Mouse (Mus musculus): ENCODE data around the gene Spint2. TPM values are rescaled to one million over a fixed set of nuclear protein-coding genes. Genes with fewer than 3 reads are reported as not detected.
"Not testable (repeated sequence)": the region's sequence is repeated elsewhere in the genome, so short reads cannot be mapped to it uniquely, and the experiment has no call there.

The Spint2 gene
- polyA plus RNA-seq, 1 experiment, result 3.9 TPM

DNA sequence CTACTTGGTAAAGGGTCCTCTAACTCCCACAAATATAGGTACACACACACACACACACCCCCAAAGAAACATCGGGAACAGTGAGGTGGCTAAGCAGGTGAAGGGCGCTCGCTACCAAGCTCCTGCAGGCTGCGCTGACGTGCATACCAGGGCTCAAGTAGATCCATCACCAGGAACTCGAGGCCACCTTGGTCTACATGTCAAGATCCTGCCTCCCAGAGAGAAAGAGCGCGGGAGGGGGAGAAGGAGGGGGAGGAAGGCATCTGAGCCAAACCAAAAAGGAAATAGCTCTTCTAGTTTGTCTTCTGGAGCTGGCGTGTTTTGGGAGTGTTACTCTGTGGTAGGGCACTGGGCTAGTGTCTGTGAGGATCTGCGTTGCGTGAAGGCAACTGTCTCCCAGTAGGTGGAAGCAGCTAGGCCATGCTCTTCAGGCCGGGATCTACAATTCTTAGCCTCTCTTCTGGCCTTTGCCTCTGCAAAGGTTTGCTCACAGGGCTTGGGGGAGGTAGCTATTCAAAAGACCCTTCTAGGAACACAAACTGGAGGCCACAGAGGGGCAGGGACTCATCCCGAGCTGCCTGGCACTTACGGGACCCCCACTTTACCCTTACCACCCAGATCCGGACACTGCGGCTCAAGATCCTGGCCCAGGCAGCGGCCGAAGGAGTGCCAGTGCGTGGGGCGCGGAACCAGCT, 34.9 kb downstream of the Spint2 start:
- H3K27ac ChIP-seq (replicated peaks; ENCODE audit: low read depth, low read length), result no peak overlapping the region
- no peaks in the 10 kb centered on the region for H3K4me1 ChIP-seq (ENCODE audit: control insufficient read depth, insufficient read depth, insufficient read length, low read length)
- H3K4me3 ChIP-seq (ENCODE audit: insufficient read depth, low read depth, low read length), result no peak overlapping the region

DNA sequence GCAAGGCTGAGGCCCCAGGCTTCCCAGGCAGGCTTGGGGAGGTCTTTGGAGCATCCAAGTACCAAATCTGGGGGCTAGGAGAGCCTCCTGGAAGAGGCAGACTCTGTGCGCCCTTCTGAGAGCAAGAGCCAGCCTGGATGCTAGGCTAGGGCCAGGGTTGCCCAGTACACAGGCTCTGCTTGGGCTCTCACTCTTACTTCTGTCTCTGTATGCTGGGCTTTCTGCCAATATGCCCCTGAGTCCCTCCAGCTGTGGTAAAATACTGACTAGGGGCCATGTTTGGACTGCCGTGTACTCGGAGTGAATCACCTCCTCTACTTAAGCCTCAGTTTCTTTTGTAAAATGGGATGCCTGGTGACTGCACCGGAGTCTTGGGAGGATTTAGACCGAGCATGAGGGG, 35.7 kb downstream of the Spint2 start:
- Histone ChIP-seq H3K4me3 (ENCODE audit: insufficient read depth, low read depth, low read length) (no peak overlapping the region), H3K4me1 (ENCODE audit: control insufficient read depth, insufficient read depth, insufficient read length, low read length) (no peaks in the 10 kb centered on the region), H3K27ac (replicated peaks; ENCODE audit: low read depth, low read length) (no peak overlapping the region)

DNA sequence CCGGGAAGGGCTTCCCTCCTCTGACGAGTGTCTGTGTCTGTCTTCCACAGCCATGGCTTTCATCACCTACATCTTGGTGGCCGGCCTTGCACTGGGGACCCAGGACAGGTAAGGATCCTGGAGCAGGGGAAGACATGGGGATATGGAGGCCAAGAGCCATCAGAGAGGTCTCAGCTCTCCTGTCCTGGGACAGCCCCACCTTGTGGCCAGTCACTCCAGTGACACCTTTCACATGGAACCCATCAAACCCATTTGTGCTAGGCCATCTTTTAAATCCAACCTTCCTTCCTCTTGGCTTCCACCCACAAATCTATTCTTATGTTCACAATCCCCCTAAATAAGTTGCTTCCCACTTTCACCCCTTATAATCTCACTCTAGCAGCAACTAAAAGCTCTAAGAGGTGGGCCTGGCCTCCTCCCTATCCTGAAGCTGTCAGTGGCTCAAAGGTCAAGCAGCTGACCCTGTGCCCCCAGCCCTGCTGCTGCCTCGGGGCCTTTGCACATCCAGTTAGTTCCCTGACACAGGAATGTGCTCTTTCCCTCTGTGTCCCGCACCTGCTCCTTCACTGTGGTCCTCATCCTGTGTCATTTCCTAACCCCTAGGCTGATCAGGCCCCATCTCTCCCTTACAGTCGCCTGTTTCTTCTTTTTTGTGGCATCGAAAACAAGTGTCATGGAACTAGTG, 36.8 kb downstream of the Spint2 start:
- Histone ChIP-seq H3K27ac (replicated peaks; ENCODE audit: low read depth, low read length) (no peak overlapping the region), H3K4me3 (ENCODE audit: insufficient read depth, low read depth, low read length) (no peak overlapping the region), H3K4me1 (ENCODE audit: control insufficient read depth, insufficient read depth, insufficient read length, low read length) (no peaks in the 10 kb centered on the region)

DNA sequence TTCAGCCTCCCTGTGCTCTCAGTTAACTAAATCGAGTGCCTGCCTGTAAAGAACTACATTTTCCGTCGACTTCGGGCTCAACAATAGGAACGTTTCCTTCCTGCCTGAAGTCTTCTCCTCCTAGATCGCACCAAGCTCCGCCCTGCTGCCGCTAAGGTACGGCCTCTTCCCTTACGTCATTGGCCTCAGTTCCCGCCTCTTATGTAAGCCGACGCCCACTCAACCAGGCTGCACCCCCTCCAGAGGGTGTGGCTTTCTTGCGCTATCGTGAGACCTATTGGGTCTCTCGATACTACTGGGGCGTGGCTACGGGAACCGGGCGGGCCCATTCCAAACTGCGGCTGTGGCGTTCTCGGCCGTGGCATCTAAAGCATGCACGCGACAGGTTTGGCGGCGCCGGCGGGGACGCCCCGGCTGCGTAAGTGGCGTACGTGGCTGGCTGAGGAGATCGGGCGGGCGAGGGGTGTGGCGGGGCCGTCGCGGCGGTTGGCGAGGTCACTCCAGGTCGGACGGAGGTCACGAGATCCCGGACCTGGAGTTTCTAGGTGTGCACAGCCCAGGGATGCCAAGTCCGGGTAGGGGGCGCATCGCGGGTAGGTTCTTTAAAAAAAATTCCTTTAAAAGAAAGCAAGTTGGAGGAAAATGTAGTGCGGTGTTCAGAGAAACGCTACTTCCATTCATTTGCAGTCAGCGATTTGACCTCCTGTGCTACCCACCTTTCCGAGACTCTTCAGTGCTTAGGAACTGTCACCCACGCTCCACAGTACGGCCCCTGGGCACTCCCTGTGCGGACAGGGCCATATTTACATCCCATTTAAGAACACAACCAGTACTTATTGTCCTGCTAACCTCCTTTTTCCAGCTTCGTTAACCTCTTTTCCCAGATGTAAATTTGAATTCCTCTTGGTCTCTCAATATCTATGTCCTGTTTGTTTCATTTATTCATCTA, 43.4 kb downstream of the Spint2 start, which contains the start of gene Yif1b:
Gene Yif1b (plus strand): TSS at position 311 of the 949 bp plus-strand sequence.
- Histone ChIP-seq H3K4me1 (ENCODE audit: control insufficient read depth, insufficient read depth, insufficient read length, low read length) (peaks cover 5% of the 10 kb centered on the region; the same call in 1 of the 2 replicates), H3K27ac (replicated peaks; ENCODE audit: low read depth, low read length) (peak within 1 kb of the TSS; percentile 79), H3K4me3 (ENCODE audit: insufficient read depth, low read depth, low read length) (peak within 1 kb of the TSS; percentile 65)

DNA sequence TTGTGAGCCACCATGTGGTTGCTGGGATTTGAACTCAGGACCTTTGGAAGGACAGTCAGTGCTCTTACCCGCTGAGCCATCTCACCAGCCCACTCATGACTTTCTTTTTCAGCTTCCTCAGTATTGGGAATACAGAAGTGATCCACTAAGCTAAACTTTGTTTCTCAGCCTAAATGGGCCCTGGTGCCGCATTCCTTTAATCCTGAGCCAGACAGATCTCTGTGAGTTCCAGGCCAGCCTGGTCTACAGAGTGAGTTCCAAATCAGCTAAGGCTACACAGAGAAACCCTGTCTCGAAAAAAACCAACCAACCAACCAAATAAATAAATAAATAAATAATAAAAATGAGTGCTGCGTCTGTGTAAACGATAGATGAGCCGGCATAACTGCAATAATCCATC, 44.1 kb downstream of the Spint2 start:
- H3K4me3 ChIP-seq (ENCODE audit: insufficient read depth, low read depth, low read length), result peak overlapping the region; percentile 39
- H3K27ac ChIP-seq (replicated peaks; ENCODE audit: low read depth, low read length), result peak overlapping the region; percentile 79
- not testable (repeated sequence) for H3K4me1 ChIP-seq (ENCODE audit: control insufficient read depth, insufficient read depth, insufficient read length, low read length)

DNA sequence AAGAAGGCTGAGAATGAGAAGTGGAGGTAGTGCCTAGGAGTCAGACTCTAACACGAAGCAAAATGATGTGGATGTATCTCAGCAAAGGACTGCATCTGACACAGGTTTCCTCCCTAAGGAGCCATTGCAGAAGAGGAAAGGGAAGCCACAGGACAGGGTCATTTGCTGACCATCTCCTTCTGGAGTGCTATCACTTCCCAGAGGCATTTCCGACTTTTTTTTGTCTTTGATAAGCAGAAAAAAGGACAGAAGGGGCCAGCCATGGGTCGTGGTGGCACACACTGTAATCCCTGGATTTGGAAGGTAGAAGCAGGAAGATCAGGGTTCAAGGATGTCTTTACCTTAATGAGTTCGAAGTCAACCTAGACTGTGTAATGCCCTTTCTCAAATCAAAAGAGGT, 45.1 kb downstream of the Spint2 start:
- H3K4me3 ChIP-seq (ENCODE audit: insufficient read depth, low read depth, low read length), result no peak overlapping the region
- peaks cover 5% of the 10 kb centered on the region; the same call in 1 of the 2 replicates for H3K4me1 ChIP-seq (ENCODE audit: control insufficient read depth, insufficient read depth, insufficient read length, low read length)
- 0 out of 2 replicates have a peak overlapping the region, but pooled peaks have one; percentile 11 for H3K27ac ChIP-seq (replicated peaks; ENCODE audit: low read depth, low read length)

DNA sequence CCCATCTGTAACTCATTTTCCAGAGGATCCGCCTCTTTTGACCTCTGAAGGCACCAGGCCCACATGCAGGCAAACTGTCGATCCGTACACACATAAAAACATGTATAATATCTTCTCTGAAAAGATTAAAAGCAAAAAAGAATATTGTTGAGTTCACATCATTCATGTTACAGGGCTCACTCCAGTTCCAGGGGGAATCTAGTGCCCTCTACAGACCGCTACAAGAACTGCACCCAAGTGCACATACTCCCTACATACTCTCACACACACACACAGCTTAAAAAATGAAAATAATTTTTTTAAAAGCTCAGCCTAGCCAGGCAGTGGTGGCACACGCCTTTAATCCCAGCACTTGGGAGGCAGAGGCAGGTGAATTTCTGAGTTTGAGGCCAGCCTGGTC, 47.1 kb downstream of the Spint2 start:
- Histone ChIP-seq H3K4me3 (ENCODE audit: insufficient read depth, low read depth, low read length) (no peak overlapping the region), H3K4me1 (ENCODE audit: control insufficient read depth, insufficient read depth, insufficient read length, low read length) (peaks cover 5% of the 10 kb centered on the region; the same call in 1 of the 2 replicates), H3K27ac (replicated peaks; ENCODE audit: low read depth, low read length) (no peak overlapping the region)

DNA sequence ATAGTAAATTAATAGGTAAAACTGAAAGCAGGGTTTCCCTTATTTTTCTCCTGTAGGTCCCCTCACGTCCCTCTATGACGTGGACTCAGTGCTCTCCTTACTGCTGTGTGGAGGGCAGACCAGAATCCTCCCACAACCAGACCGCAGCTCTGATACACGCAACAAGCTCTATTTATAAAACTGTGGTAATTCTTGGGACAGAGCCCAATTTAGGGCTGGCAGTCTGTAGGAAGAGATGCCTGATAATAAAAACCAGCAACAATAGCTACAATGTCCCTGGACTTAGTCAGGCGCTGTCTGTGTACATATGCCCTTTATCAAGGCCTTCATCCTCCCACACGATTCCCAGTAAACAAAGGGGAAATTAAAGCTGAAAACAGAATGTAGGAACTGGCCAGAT, 48.0 kb downstream of the Spint2 start:
- Histone ChIP-seq H3K4me3 (ENCODE audit: insufficient read depth, low read depth, low read length) (no peak overlapping the region), H3K4me1 (ENCODE audit: control insufficient read depth, insufficient read depth, insufficient read length, low read length) (0 out of 2 replicates have a peak, but pooled peaks cover under 1% of the 10 kb centered on the region), H3K27ac (replicated peaks; ENCODE audit: low read depth, low read length) (no peak overlapping the region)

DNA sequence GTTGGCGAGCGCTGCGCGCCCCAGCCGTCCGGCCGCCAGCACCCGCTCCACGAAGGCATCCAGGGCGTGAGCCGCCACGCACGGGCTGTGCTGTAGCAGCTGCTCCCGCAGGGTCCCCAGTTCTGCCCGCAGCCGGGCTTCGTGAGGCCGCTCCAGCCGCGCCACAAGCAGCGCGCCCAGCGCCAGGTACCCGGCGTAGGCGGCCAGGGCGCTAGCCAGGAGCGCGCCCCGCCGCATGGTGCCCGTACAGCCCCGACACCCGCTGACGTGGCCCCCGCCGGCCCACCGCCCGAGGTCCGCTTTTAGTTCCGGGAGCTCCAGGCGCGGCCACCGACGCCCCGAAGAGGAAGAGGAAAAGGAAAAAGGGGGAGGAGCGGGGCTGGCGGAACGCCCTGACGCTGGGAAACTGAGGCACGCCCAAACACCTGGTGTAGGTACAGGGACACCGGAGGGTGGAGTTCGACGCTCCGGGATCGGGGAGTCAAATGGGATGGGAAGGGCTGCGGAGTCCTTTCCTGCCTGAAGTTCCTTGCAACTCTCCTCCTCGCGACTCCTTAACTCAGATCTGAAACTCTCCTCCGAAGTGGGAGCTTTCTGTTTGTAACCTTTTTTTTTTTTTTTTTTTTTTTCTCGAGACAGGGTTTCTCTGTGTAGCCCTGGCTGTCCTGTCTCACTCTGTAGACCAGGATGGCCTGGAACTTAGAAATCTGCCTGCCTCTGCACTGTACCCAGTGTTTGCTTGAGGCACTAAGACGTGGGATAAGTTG, 49.3 kb downstream of the Spint2 start, which contains the start of gene Kcnk6:
Gene Kcnk6 (minus strand): TSS at position 269 of the 767 bp plus-strand sequence.
- peak within 1 kb of the TSS; percentile 74 for H3K27ac ChIP-seq (replicated peaks; ENCODE audit: low read depth, low read length)
- peak within 1 kb of the TSS; percentile 76 for H3K4me3 ChIP-seq (ENCODE audit: insufficient read depth, low read depth, low read length)
- H3K4me1 ChIP-seq (ENCODE audit: control insufficient read depth, insufficient read depth, insufficient read length, low read length), result no peaks in the 10 kb centered on the region

DNA sequence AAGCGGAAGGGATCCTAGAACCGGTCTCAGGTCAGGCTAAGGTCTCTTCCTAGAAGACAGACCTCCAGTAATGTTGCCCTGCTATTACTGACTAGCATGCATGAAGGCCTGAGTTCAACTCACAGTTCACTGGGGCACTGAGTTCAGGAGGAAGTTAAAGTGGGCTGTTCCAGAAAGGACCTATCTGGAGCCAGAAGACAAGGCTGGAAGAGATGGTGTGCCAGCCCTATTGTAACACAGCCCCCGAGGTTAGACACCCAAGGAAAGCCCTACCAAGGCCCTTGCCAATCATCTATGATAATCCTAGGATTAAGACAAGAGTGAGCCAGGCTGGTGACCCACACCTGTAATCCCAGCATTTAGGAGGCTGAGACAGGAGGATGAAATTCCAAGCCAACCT, 50.2 kb downstream of the Spint2 start:
- peak overlapping the region; percentile 74 for H3K27ac ChIP-seq (replicated peaks; ENCODE audit: low read depth, low read length)
- no peaks in the 10 kb centered on the region for H3K4me1 ChIP-seq (ENCODE audit: control insufficient read depth, insufficient read depth, insufficient read length, low read length)
- peak overlapping the region; percentile 76 for H3K4me3 ChIP-seq (ENCODE audit: insufficient read depth, low read depth, low read length)

DNA sequence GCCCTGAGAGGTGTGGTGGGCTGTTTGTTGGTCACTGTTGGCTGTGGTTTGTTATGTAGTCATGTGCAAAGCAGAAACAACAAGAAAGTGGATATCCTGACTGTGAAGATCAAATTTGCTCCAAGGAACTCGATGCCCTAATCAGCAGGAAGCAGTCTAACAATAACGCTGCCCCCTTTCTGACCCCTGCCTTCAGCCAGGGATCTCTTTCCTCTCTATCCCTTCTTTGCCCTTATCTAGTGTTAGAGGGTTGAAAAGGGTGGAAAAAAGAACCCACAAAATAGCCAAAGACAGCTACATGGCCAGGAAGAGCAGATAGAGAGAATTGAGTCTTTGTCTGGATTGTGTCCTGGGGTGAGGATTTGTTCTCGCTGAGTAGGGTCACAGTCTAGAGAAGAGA, 51.2 kb downstream of the Spint2 start:
- no peaks in the 10 kb centered on the region for H3K4me1 ChIP-seq (ENCODE audit: control insufficient read depth, insufficient read depth, insufficient read length, low read length)
- H3K27ac ChIP-seq (replicated peaks; ENCODE audit: low read depth, low read length), result peak overlapping the region; percentile 28; the same call in 1 of the 2 replicates
- H3K4me3 ChIP-seq (ENCODE audit: insufficient read depth, low read depth, low read length), result no peak overlapping the region

DNA sequence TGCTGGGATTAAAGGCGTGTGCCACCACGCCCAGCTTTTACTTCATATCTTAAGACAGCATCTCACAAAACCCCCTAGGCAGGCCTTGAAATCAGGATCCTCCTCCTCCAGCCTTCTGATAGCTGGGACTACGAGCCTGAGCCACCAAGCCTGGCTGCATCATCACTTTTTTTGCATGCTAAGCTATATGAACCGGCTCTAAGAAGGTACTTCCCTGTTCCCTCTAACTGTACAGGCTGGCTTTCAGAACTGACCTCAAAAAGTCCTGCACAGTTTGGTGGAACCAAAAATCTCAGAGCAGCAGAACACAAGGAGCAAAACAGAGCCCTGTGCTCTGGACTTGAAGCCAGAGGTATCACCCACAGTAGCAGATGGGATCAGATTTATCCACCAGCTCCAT, 53.5 kb downstream of the Spint2 start:
- Histone ChIP-seq H3K4me3 (ENCODE audit: insufficient read depth, low read depth, low read length) (no peak overlapping the region), H3K4me1 (ENCODE audit: control insufficient read depth, insufficient read depth, insufficient read length, low read length) (no peaks in the 10 kb centered on the region), H3K27ac (replicated peaks; ENCODE audit: low read depth, low read length) (peak overlapping the region; percentile 21)

DNA sequence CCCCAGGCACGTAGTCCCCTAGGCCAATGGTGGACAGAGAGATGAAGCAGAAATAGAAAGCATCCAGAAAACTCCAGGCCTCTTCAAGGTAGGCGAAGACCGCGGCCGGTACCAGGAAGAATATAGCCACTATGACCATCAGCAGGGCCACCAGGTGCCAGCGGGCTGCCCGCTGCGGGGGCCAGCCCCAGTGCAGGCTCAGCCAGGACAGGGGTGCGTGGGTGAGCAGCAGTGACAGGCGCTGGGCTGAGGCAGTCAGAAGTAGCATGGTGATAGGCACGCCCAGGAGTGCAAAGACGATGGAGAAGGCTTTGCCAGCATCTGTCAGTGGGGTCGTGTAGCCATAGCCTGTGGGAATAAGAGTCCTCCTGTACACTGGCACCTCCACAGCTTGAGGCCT, 56.2 kb downstream of the Spint2 start:
- H3K4me3 ChIP-seq (ENCODE audit: insufficient read depth, low read depth, low read length), result no peak overlapping the region
- H3K27ac ChIP-seq (replicated peaks; ENCODE audit: low read depth, low read length), result no peak overlapping the region

DNA sequence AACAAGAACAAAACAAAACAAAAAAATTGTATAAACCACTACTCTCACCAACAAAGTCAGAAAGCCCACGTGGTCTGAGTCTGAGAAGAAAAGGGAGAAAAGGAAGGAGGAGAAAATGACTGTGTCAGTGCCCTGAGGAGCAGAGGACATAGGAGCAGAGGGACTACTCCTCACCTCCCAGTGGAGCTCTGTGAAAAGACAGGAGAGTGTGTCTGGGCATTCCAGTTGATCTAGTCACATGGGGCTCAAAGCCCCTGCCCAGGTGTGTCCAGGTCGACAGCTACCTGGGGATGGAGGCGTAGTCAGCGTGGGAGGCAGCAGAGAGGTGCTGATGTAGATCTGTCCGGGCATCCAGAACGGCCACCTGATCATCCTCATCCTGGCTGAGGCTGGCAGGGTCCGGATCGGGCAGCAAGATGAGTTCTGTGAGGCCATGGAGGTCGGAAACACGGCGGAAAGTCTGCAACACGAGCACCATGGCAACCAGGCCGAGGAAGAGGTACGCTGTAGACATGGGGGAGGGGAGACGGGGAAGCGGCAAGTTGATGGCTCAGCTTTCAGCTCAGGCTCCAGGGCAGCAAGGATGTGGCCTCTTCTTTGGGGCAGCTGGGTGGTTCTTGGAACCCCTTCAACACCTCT, 56.8 kb downstream of the Spint2 start:
- H3K4me1 ChIP-seq (ENCODE audit: control insufficient read depth, insufficient read depth, insufficient read length, low read length), result no peaks in the 10 kb centered on the region
- no peak overlapping the region for H3K27ac ChIP-seq (replicated peaks; ENCODE audit: low read depth, low read length)
- H3K4me3 ChIP-seq (ENCODE audit: insufficient read depth, low read depth, low read length), result no peak overlapping the region

More for the DNA sequence above, 56.2 kb downstream of the Spint2 start:
- no peaks in the 10 kb centered on the region for H3K4me1 ChIP-seq (ENCODE audit: control insufficient read depth, insufficient read depth, insufficient read length, low read length)
